Mouse (Mus musculus) embryonic fibroblast, embryonic 13.5 days (primary cell): ENCODE measurements at regions not wholly inside any gene's neighbourhood (a gene's known extent, or its start where the extent isn't known, plus 50 kb on each side); places are given as distances from the start of the nearest gene placed in this dataset.
"Not testable (repeated sequence)": the region's sequence is repeated elsewhere in the genome, so short reads cannot be mapped to it uniquely, and the experiment has no call there.

Experiments used
- H3K27ac ChIP-seq: 2 replicates; pipeline ENCODE4 v1.5.1; 2012; ENCODE audit warnings: low read length, control low read depth, inconsistent platforms; ENCODE audit not compliant: insufficient read depth
- H3K4me1 ChIP-seq: 2 replicates; pipeline ENCODE4 v1.6.1; 2011; ENCODE audit warnings: low read length; ENCODE audit not compliant: control insufficient read depth, insufficient read depth
- H3K4me3 ChIP-seq: 2 replicates; pipeline ENCODE4 v1.5.1; 2011; ENCODE audit warnings: mild to moderate bottlenecking, control low read depth, low read length; ENCODE audit not compliant: insufficient read depth
- CTCF ChIP-seq: IDR thresholded peaks from 2 replicates; pipeline ENCODE4 v1.5.1; 2011; ENCODE audit warnings: mild to moderate bottlenecking, control low read depth, low read length, moderate library complexity, borderline replicate concordance; ENCODE audit not compliant: insufficient read depth
- POLR2A ChIP-seq: IDR thresholded peaks from 2 replicates; pipeline ENCODE4 v1.6.1; 2011; ENCODE audit warnings: low read depth, mild to moderate bottlenecking, control low read depth, low read length, moderate library complexity

GRCm38 (mm10) chr2:51785169-51785568 is 149.8 kb downstream of the Rbm43 start:
- H3K4me1 ChIP-seq, result no peaks in the 10 kb centered on the region
- TF ChIP-seq CTCF (no peak), POLR2A (no peak)
- H3K4me3 ChIP-seq, result no peak overlapping the region
- H3K27ac ChIP-seq, result no peak overlapping the region

- no peak overlapping the region for H3K4me3 ChIP-seq
- TF ChIP-seq POLR2A (no peak), CTCF (no peak)
Observed at GRCm38 (mm10) chr2:51788896-51789295, 146.1 kb downstream of the Rbm43 start.

GRCm38 (mm10) chr2:51793291-51793690 is 141.7 kb downstream of the Rbm43 start:
- not testable (repeated sequence) for H3K4me1 ChIP-seq, H3K4me3 ChIP-seq

More at GRCm38 (mm10) chr2:51788896-51789295, 146.1 kb downstream of the Rbm43 start:
- H3K27ac ChIP-seq, result no peak overlapping the region
- H3K4me1 ChIP-seq, result no peaks in the 10 kb centered on the region

GRCm38 (mm10) chr2:51799856-51800255 is 135.1 kb downstream of the Rbm43 start:
- no peak overlapping the region for H3K4me3 ChIP-seq
- H3K4me1 ChIP-seq, result no peaks in the 10 kb centered on the region
- TF ChIP-seq POLR2A (no peak), CTCF (no peak)
- no peak overlapping the region for H3K27ac ChIP-seq

More at GRCm38 (mm10) chr2:51793291-51793690, 141.7 kb downstream of the Rbm43 start:
- not testable (repeated sequence) for H3K27ac ChIP-seq

GRCm38 (mm10) chr2:51822976-51823375 is 112.0 kb downstream of the Rbm43 start:
- Histone ChIP-seq H3K27ac (no peak overlapping the region), H3K4me3 (no peak overlapping the region), H3K4me1 (no peaks in the 10 kb centered on the region)
- TF ChIP-seq CTCF (no peak), POLR2A (no peak)

GRCm38 (mm10) chr2:51830286-51830944 is 104.5 kb downstream of the Rbm43 start:
- Histone ChIP-seq H3K4me3 (no peak overlapping the region), H3K27ac (no peak overlapping the region; the same call in 1 of the 2 replicates), H3K4me1 (no peaks in the 10 kb centered on the region)
- TF ChIP-seq POLR2A (no peak), CTCF (no peak)

- TF ChIP-seq POLR2A, result no peak
- no peak for TF ChIP-seq CTCF
- Histone ChIP-seq H3K27ac (no peak overlapping the region), H3K4me1 (no peaks in the 10 kb centered on the region), H3K4me3 (no peak overlapping the region)
Observed at GRCm38 (mm10) chr2:51830965-51831720, 103.8 kb downstream of the Rbm43 start.

- H3K4me3 ChIP-seq, result no peak overlapping the region
- no peaks in the 10 kb centered on the region for H3K4me1 ChIP-seq
- TF ChIP-seq POLR2A, result no peak
- TF ChIP-seq CTCF, result no peak
- no peak overlapping the region for H3K27ac ChIP-seq
Observed at GRCm38 (mm10) chr2:51837864-51838263, 97.1 kb downstream of the Rbm43 start.

- no peak for TF ChIP-seq POLR2A
- no peak for TF ChIP-seq CTCF
- Histone ChIP-seq H3K4me1 (peaks cover 7% of the 10 kb centered on the region), H3K4me3 (no peak overlapping the region), H3K27ac (no peak overlapping the region)
Observed at GRCm38 (mm10) chr2:51840808-51841207, 94.2 kb downstream of the Rbm43 start.

GRCm38 (mm10) chr2:51844831-51845230 is 90.1 kb downstream of the Rbm43 start:
- Histone ChIP-seq H3K27ac (peak overlapping the region; percentile 62), H3K4me3 (no peak overlapping the region), H3K4me1 (peaks cover 7% of the 10 kb centered on the region)
- TF ChIP-seq CTCF, result no peak
- TF ChIP-seq POLR2A, result no peak

GRCm38 (mm10) chr2:51847556-51847955 is 87.4 kb downstream of the Rbm43 start:
- Histone ChIP-seq H3K27ac (no peak overlapping the region), H3K4me3 (no peak overlapping the region), H3K4me1 (peaks cover 7% of the 10 kb centered on the region)
- TF ChIP-seq CTCF, result no peak
- TF ChIP-seq POLR2A, result no peak
